Mouse (Mus musculus) urinary bladder, adult 2 months (tissue): ENCODE data around the gene Pde4d. TPM values are rescaled to one million over a fixed set of nuclear protein-coding genes. Genes with fewer than 3 reads are reported as not detected.

Experiments
- DNase-seq: peaks from one replicate; pipeline ENCODE4 v3.0.0; 2022; ENCODE audit warnings: low spot score
- polyA plus RNA-seq: library from polyadenylated mRNA; depleted of rRNA; stranded (reverse); fragments of >200 nt; gene quantifications from 2 replicates; pipeline ENCODE4 v1.2.3, GENCODE M21; 2012

The Pde4d gene
- polyA plus RNA-seq, 1 experiment = 21.4 TPM

DNA sequence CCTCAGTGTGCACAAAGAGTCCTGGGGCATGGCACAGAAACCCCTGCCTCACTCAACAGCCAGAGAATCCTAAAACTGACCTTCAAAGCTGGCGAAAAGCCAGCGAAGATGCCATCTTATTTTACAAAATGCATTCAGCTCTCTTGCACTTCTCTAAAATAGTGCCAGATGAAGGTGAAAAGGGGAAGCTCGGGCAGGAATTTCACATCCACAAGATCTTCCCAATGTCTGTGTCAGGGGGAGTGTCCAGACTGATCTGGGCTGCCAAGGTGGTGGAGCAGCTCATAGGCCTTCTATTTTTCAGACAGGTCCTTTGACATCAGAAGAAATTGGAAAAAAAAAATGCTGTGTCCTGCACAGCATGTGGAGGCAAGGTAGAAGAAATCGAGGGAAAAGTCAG, 1110.5 kb downstream of the Pde4d start:
- DNase-seq = no peak

GRCm38 (mm10) chr13:109568638-109569468, 1119.1 kb downstream of the Pde4d start:
- no peak for DNase-seq

DNA sequence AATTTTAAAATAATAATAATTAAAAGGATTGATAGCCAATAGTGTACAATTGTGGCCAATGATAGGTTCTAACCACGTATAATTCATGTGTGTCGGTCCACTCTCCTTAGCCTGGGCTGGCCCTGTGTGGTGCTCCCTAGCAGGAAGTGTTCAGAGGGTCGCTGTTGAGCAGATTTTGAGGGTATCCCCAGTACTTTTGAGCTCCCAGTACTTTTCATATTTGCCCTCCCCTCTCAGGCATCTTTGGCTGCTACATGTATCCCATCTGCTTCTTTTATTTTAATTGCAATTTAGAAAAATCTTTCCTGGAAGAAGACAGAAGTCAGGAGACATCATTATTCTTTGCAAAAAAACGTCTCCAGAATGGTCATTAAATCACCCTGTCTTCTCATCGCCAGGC, 1119.7 kb downstream of the Pde4d start:
- DNase-seq = no peak

DNA sequence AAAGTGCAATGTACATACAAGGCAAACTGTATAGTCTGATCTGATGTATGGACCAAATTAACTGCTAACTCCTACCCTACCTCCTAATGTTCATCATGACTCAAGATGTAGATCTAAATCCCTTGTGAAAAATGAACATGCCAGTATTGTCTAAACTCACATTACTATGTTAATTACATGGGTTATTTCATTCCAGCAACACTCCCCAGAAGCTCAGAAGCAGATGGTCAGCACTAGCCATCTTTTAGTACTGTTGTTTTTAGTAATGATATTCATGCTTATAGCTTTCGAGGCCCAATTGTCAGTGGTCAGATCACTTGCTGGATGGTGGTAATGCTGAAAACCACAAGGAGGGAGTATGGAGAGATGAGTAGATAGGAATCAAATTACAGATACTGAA, 1127.0 kb downstream of the Pde4d start:
- no peak for DNase-seq

GRCm38 (mm10) chr13:109577454-109577853, 1127.7 kb downstream of the Pde4d start:
- DNase-seq = no peak

GRCm38 (mm10) chr13:109577901-109578300, 1128.2 kb downstream of the Pde4d start:
- no peak for DNase-seq

GRCm38 (mm10) chr13:109581284-109582070, 1131.7 kb downstream of the Pde4d start:
- no peak for DNase-seq

- no peak for DNase-seq
Measured at GRCm38 (mm10) chr13:109590048-109590447, 1140.3 kb downstream of the Pde4d start.

DNA sequence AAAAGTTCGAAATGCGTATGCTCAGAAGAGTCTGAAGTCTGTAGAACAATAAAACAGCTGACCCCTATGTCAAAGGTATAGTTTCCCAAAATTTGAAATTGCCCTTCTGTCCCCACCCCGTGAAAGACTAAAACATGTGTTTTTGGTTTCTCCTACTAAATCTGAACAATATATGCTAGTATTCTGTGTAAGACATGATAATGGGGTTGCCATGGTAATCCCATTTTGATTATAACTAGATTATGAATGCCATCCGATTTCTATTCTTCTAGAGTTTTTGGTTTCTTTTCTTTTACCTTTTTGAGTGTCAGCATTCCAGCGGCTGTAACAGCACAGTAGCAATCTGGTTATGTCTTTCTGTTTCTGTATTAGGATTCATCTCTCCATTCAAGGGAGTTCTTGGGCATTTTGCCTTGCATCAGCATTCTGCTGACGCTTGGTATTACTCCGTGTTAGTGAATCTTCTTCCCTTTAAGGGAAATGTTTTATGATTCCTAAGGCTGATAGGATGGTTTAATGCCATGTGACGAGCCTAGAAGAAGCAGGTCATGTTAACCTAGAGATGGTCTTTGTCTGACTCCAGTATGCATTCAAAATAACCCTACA, 1142.5 kb downstream of the Pde4d start:
- no peak for DNase-seq

DNA sequence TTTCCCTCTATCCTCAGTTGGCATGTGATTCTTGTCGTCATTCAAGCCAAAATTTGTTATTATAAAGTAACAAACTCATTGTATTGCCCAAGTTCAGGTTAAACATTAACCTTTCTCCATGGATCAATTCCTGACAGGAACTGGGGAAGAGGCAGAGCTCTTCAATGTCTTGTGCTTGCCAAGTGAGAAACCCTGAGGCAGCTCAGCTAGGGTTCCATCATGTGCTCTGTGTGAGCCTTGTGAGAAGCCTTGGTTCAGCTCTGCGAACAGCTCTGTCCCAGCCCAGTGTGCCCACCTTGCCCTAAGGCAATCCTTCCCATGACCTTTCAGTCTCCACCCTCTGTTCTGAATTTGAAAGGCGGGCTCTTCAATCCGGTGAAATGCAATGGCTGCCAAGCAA, 1150.0 kb downstream of the Pde4d start:
- no peak for DNase-seq

DNA sequence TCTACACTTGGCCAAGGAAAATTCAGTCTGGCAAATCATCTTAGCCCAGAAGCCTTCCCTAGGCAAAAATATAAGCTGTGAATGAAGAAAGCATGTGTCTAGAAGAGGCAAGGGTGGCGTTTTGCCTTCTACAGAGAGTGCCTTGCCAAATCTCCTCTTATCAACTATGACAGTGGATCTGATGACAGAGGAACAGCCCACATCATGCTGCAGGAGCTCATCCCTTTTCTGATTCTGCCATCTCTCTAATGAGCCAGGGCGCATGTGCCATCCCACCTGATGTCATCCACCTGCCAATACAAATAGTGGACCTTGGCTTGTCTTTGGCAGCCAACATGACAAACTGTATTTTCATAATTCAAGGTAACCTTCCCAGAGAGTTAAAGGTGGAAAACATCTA, 1154.3 kb downstream of the Pde4d start:
- DNase-seq = no peak

DNA sequence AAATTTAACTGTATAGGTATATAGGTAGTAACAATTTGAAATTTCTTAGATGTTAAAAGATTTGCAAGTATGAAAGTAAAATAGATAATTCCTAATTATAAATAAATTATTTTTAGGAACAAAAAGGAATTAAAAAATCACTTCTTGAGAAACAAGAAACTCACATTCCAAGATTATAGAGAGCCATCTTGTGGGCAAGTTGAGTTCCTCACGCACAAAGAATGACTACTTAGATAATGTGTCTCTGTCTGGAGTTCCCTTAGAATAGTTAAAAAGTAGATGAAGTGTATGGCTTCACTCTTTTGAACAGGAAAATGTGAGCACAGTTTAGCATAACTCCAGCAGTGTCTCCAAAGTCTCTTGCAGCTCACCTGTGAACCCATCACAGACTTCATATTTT, 1155.4 kb downstream of the Pde4d start:
- DNase-seq = no peak

GRCm38 (mm10) chr13:109609106-109609804, 1159.5 kb downstream of the Pde4d start:
- DNase-seq = no peak

DNA sequence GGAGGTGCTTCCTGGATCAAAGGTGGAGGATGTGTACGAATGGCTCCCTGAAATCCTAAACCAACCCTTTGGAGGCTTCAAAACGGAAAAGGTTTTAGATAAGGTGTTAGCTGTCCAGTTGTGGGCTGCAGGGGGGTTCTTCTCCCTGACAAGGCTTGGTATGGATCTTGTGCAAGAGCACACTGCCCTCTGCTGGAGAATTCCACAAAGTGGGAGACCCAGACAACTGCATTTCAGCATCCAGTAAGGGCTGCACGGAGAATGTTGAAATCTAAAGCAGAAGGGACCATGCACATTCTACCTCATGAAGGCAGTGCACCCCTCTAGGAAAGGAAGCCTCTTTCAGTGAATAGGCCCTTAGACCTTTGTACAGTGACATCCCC, 1160.0 kb downstream of the Pde4d start:
- no peak for DNase-seq

- no peak for DNase-seq
Measured at GRCm38 (mm10) chr13:109610772-109611171, 1161.0 kb downstream of the Pde4d start.

DNA sequence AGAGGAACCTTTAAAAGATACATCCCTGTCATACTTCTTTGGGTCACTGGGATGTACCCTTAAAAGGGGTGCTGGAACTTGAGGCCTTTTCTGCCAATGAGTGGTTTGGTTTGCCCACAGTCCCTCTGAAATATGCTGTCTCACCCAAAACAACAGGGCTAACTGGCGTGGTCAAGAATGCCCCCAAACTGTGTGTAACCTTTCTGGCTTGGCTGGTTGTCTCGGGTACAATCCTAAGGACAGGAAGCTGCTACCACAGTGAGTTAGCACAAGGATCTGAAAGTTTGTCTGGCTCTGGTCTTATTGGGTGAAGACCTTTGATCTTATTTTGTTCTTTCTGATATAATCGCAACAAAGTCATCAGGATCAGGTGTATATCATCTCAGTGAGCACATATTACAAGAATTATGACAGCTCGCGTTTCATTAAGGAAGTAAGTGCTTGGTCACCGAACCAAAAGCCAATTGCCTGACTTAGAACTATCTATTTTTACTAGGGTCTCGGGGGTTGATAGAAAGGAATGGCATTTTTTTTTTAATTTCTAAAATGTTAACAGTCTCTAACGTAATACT, 1165.6 kb downstream of the Pde4d start:
- no peak for DNase-seq

DNA sequence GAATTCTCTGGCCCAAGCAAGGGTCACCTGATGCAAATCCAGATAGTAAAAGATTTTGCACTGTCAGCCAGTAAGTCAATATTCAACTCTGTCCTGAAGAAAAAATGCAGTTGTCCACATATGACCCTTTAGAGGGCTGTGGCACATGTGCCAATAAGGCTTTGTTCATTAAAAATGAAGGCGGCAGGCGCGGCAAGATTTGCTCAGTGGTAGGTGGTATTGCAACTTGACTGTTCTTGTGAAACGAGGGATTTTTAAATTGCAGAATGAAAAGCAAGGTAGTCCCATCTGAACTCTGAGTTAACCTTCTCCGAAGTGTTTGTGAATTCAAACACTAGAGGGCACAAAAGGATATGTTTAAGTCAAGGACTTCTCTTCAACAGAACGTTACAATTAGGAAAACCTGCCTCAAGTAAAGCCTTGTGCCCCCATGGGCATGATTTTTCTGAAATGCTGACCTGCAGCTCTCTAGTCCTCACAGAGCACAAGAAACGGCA, 1166.1 kb downstream of the Pde4d start:
- no peak for DNase-seq

DNA sequence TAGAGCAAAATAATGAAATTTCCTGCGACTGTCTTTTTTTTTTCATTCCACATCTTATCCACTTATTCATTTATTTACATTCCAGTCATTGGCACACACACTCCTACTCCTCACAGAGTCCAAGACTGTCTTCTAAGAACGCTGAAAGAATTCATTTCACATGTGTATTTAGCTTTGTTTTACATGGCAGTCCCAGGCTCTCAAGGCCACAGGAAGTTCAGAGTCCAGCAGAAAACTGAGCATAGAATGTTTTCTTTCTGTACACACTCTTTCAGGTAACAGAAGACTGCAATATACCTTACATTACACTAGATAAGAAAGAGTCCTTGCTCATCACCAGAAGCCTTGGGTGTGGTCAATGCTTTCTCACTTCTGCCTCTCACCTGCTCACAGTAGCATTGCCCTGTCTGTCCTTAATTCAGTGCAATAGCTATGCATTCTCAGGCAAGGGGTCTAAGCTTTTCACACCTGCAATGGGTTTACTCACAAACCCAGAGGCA, 1169.5 kb downstream of the Pde4d start:
- DNase-seq = no peak

DNA sequence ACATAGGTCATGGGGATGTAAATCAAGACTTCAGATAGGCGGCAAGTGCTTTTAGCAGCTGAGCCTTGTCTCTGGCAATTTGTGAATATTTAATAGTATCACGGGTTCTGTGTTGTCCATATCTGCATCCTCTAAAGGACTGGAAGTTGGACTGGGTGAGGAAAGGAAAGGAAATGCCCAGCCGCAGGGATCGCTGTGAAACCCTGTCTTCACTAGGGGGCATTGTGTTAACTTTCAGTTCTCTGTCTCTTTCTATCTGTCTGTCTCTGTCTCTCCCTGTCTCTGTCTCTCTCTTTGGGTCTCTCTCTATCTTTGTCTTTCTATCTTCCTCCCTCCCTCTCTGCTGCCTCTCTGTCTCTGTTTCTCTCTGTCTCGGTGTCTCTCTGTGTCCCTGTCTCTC, 1172.5 kb downstream of the Pde4d start:
- no peak for DNase-seq

DNA sequence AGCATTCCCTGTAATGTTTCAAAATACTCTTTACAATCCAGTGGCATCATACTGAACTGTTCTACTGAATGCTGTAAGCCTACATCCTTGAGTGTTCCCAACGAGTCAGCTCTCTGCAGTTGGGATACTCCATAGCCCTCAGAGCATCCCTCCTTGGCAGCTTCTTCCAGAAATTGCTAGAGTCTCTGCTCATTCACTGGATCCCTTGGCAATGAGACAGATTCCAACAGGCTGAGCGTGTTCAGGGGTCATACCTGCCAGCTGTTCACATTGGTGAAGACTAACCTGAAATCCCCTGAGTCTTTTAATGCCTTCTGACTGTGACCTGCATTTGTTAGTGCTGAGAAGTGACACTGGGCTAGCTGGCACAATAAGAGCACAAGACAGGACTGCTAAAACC, 1173.5 kb downstream of the Pde4d start:
- no peak for DNase-seq

DNA sequence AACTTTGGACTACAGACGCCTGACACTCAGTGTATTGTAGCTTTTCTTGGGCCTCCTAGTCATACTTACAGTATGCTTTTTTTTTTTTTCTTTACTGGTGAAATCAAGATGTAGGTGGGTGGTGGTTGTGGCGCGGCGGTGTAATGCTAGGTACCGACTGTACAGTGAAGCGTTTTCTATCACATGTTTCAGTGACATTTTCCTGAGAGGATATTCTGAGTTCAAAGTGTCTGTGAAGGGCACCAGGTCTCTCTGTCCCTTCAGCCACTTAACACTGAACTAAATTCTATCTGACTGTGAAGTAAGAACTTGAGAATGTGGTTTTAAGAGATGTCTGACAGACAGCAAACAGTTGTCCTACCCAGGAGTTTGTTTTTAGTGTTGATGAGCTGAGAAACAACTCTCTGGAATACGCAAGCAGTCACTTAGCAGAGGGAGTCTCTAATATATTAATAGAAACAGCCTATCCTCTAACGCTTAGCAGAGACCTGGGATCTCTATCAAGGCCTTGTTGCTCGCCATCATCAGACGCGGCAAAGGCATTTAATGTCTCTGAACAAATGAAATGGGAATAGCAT, 1175.1 kb downstream of the Pde4d start:
- DNase-seq = no peak
